Mouse (Mus musculus): ENCODE results near the gene Cfd.

The Cfd gene

GRCm38 (mm10) chr10:79890670-79891069, at the start of gene Cfd:
TSS of gene Cfd (plus strand) at chr10:79890853.
- no peak for DNase-seq (ENCODE audit: extremely low read depth, low read depth)

- no peak for DNase-seq (ENCODE audit: extremely low read depth, low read depth)
Measured at GRCm38 (mm10) chr10:79842322-79842721, 48.3 kb upstream of the Cfd start.

DNA sequence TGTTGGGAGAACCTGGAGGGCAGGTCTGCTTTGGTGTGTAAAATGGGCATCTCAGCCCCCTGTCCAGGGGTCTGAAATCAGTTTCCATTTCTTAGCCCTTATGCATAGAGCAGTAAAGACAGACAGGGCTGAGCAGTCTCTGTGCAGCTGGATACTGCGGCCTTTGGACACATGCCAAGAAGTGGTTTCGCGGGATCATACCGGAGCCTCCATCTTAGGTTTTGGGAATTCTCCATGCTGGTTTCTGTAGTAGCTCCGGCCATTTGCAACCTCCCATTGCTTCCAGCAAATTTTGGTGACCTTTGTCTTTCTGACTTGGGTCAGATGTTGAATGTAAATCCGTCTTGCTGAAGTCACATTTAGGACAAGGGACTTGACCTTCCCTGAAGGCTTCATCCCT, 47.2 kb upstream of the Cfd start:
- DNase-seq (ENCODE audit: extremely low read depth, low read depth): no peak

DNA sequence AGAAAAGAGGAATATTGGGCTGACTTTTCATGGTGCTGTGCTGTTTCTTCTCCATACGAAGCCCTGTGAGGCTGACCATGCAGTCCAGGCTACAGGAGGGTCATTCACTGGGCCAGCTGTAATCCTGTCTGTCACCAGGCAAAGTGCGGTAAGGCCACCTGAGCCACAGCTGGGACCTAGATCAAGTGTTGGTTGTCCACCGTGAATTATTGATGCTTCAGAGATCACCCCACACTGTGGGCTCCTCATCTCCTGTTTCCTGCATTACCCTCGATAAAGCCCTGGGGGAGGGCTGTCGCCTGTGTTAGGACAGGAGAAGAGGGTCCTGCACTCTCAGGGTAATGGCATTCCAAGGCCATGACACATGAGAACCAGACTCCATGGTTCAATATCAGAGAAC, 44.1 kb upstream of the Cfd start:
- no peak for DNase-seq (ENCODE audit: extremely low read depth, low read depth)

DNA sequence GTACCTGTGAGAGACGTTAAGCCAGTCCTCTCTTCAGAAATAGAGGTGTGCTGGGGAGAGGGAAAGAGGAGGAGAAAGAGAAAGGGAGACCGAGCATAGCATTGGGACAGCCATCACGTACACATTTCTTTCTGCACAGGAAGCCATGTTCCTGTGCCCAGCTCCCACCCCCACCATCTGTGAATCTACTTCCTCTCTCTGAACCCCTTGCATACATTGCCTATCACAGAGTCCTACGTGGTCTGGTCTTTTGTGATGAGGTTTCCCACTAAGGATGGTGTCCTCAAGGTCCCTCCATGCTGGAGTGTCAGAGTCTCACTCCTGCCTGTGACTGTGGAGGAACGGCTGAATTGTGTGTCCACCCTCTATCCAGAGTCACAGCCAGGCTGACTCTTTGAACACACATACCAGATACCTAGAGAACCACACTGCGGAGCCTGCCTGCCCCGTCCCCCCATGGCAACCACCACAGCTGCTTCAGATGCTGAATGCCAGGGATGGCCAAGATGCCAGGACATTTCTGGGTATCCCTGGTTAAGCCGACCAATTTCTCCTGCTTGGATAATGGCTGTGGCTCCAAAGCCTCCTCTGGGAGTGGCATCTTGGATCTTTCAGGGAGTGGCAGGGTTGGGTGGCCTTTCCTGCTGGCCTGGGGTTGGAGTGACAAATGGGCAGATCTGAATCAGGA, 40.6 kb upstream of the Cfd start:
- no peak for DNase-seq (ENCODE audit: extremely low read depth, low read depth)

- DNase-seq (ENCODE audit: extremely low read depth, low read depth): no peak
Measured at GRCm38 (mm10) chr10:79851653-79852052, 39.0 kb upstream of the Cfd start.

- DNase-seq (ENCODE audit: extremely low read depth, low read depth): no peak
Measured at GRCm38 (mm10) chr10:79852107-79852789, 38.4 kb upstream of the Cfd start.

GRCm38 (mm10) chr10:79852827-79853226, 37.8 kb upstream of the Cfd start:
- DNase-seq (ENCODE audit: extremely low read depth, low read depth): no peak

DNA sequence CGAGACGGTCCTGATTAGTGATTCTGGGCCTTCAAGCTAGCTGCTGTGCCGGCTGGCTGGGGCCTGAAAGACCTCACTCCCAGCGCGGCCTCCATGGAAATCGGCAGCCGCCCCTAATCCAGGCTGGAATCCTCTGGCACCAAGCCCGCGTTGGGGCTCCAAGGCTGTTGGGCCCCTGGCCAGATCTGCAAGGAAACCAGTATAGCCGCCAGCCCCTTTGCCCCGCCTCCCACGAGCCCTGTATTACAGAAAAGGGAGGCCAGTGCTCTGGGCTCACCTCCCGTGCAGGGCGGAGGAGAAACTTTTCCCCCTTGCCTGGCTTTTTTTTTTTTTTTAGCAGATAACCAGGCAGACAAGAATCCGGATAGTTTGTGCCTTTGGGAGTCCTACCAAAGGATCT, 37.3 kb upstream of the Cfd start:
- DNase-seq (ENCODE audit: extremely low read depth, low read depth): no peak

DNA sequence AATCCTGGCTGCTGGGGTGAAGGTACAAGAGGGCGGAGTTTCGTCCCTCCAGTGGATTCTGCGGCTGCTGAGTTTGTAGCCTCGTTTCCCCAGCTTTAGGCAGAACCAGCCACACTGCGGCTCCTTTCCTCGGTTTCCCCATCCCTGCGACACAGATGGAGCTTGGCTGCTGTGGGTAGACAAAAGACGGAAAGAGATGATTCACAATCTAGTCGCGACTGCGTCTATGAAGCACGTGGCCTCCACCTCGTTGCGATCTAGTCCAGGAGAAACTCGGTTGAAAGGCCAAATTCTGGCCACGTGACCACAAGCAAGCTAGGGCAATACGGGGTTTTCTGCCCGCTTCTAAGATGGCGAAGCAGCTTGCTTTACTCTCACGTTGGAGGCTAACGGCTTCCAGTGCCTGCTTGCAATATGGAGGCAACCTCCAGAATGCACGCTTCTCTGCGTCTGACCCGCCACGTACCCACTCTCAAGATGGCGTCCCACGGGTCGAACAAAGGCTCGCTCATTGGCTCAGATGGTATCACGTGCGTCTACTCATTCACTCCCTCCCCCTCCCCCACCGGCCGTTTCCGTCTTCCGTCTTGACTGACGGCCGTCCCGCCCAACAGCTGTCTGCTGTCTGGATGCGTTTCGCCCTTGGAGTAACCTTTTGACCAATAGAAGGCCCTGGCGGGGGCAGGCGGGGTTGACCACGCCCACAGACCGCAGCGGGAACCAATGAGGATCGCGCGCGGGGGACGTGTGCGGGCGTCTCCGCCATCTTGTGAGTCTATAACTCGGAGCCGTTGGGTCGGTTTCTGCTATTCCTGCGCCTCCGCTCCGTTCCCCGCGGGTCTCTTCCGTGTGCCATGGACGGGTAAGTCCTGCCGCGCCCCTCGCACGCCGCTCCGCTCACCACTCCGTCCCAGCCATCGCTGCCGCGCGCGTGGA, 36.5 kb upstream of the Cfd start, which contains the start of gene Ptbp1:
Ptbp1 (plus strand) TSS at position 568 of the 936 bp plus-strand sequence.
- DNase-seq (ENCODE audit: extremely low read depth, low read depth): peak; percentile 98

GRCm38 (mm10) chr10:79854801-79855541, 35.7 kb upstream of the Cfd start:
- DNase-seq (ENCODE audit: extremely low read depth, low read depth): no peak

- DNase-seq (ENCODE audit: extremely low read depth, low read depth): no peak
Measured at GRCm38 (mm10) chr10:79855558-79856184, 35.0 kb upstream of the Cfd start.

DNA sequence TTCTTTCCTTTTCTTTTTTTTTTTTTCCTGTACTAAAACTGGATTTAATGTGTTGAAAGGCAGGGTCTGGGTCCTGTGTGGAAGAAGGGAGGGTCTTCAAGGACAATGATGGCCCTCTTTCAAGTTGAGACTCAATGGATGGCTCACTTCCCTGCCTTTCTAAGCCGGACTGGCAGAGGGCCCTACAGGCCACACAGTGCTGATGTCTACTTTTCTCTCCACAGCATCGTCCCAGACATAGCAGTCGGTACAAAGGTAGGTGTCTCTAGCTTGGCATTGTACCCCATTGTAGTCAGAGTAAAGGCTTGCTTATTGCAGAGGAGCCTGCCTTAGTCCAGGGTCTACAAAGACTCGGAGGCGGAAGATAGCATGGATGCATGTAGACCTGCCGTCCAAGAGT, 34.4 kb upstream of the Cfd start:
- DNase-seq (ENCODE audit: extremely low read depth, low read depth): no peak

DNA sequence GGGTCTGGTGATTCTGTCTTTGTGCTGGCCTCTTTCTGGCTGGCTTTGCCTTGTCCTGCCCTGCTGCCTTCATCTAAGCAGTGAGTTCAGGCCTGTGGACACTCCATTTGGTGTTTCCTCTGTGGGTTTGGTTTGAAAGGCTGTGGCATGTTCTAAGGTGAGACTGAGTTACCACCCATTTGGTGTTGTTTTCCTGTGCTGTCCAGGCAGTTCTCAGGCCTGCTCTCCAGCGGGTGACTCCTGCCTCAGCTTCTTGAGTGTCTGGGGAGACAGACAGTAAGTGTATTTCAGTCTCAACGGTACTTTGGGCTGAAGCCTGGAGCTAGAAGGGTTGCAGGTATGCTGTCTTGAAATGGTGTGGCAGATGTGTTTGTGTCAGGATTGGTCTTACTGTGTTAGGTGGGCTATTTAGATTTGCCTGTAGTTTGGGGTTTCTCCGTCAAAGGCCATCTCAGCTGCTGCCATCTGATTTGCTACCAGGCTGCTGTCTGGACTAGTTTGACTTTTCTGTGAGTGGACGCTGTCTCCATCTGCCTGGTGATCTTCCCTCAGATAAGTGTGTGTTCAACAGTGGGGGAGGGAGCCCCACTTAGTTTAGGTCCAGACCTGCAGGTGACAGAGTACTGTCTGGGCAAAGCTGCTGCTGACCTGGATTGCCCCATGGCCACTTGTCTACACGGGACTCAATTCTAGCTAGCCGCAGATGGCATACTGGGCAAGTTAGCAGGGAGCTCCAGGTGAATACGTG, 33.8 kb upstream of the Cfd start:
- DNase-seq (ENCODE audit: extremely low read depth, low read depth): no peak

DNA sequence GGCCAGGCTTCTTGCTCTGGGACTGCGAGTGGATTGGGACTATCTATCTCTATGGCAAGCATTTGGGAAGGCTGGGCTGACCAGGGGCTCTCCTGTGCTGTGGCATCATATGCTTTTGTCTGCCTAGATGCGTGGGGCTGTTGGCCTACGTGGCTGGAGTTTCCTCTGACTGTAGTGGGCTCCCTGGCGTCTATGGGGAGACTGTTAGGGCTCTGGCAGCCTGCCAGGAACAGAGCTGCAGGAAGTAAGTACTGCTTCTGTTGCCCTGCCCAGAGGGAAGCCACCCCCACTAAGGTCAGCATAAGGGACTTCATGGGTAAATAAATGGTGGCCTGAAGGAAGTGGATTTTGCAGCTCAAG, 33.2 kb upstream of the Cfd start:
- DNase-seq (ENCODE audit: extremely low read depth, low read depth): no peak

- no peak for DNase-seq (ENCODE audit: extremely low read depth, low read depth)
Measured at GRCm38 (mm10) chr10:79857894-79858293, 32.8 kb upstream of the Cfd start.

GRCm38 (mm10) chr10:79858416-79859074, 32.1 kb upstream of the Cfd start:
- DNase-seq (ENCODE audit: extremely low read depth, low read depth): no peak

GRCm38 (mm10) chr10:79859116-79859515, 31.5 kb upstream of the Cfd start:
- no peak for DNase-seq (ENCODE audit: extremely low read depth, low read depth)

DNA sequence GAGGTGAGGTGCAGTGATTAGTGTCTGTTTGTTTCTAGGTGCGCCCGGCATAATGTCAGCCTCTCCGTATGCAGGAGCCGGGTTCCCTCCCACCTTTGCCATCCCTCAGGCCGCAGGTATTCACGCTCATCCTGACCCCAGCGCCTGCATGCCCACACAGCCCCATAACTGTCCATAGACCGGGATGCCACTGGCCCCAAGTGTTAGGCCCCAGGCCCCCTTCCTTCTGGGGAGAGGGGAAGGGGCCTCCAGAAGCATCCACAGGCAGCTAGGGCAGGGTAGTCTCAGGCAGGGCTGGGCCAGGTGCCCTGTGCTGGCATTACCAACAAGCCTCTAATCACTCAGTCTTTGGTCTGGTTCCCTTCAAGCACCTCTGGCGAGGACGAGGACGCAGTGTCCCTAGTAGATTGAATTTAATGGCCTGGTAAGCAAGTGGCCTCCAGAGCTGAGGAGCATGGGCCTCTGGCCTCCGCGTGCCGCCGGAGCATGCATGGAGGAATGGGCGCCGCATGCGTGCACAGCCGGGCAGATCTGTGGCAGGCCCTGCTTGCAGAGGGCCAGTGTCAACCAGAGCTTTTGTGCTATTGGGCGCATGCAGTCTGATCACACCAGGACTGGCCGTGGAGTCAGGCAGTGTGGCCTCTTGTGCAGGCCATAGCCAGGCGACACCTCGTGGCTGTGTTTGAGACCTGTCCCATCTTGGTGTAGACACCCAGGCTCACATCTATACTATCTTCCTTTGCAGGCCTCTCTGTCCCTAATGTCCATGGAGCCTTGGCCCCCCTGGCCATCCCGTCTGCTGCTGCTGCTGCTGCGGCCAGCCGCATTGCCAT, 30.4 kb upstream of the Cfd start:
- no peak for DNase-seq (ENCODE audit: extremely low read depth, low read depth)

All from MEL-GATA-1-ER (cell line).